Mouse (Mus musculus) spleen, postnatal 36 days (tissue): ENCODE measurements around the gene Tspan10.
"Not testable (repeated sequence)": the region's sequence is repeated elsewhere in the genome, so short reads cannot be mapped to it uniquely, and the experiment has no call there.

ENCODE experiments used
- DNase-seq, 2 experiments: peaks; one replicate each; pipeline ENCODE4 v3.0.0; 2022; ENCODE audit warnings: low spot score in 2 of 2, mixed read lengths in 1 of 2

Gene Tspan10

GRCm38 (mm10) chr11:120442344-120442743, at the start of gene Tspan10:
Gene Tspan10, plus strand, starts transcription at chr11:120442644.
- no peak for DNase-seq

- DNase-seq, result no peak
Observed at GRCm38 (mm10) chr11:120395661-120396060, 46.8 kb upstream of the Tspan10 start.

GRCm38 (mm10) chr11:120397602-120398001, 44.8 kb upstream of the Tspan10 start:
- DNase-seq, result no peak

GRCm38 (mm10) chr11:120399319-120399718, 43.1 kb upstream of the Tspan10 start:
- DNase-seq, result no peak

- no peak for DNase-seq
Observed at GRCm38 (mm10) chr11:120404814-120405213, 37.6 kb upstream of the Tspan10 start.

GRCm38 (mm10) chr11:120405867-120406266, 36.6 kb upstream of the Tspan10 start:
- peak; percentile 13 to 15 for DNase-seq

GRCm38 (mm10) chr11:120406445-120406844, 36.0 kb upstream of the Tspan10 start:
- no peak for DNase-seq

GRCm38 (mm10) chr11:120413621-120414020, 28.8 kb upstream of the Tspan10 start:
- not testable (repeated sequence) for DNase-seq

GRCm38 (mm10) chr11:120417852-120418251, 24.6 kb upstream of the Tspan10 start:
- DNase-seq, result no peak

- no peak for DNase-seq
Observed at GRCm38 (mm10) chr11:120418592-120418991, 23.9 kb upstream of the Tspan10 start.

GRCm38 (mm10) chr11:120422651-120423568, 19.5 kb upstream of the Tspan10 start:
- DNase-seq, result no peak

- peak; percentile 20 to 32 for DNase-seq
Observed at GRCm38 (mm10) chr11:120423569-120424295, 18.7 kb upstream of the Tspan10 start.

- no peak for DNase-seq
Observed at GRCm38 (mm10) chr11:120426727-120427126, 15.7 kb upstream of the Tspan10 start.

- peak; percentile 77 to 82 for DNase-seq
Observed at GRCm38 (mm10) chr11:120437152-120437856, 5.1 kb upstream of the Tspan10 start, which contains the start of gene Nploc4. Gene Nploc4, minus strand, starts transcription at chr11:120437708.

- no peak for DNase-seq
Observed at GRCm38 (mm10) chr11:120437857-120438385, 4.5 kb upstream of the Tspan10 start.

GRCm38 (mm10) chr11:120442765-120443280, 379 bp downstream of the Tspan10 start:
- no peak for DNase-seq

- no peak for DNase-seq
Observed at GRCm38 (mm10) chr11:120444106-120444505, 1.7 kb downstream of the Tspan10 start.

- no peak for DNase-seq
Observed at GRCm38 (mm10) chr11:120445475-120445874, 3.0 kb downstream of the Tspan10 start.

GRCm38 (mm10) chr11:120447179-120447578, 4.7 kb downstream of the Tspan10 start:
- no peak for DNase-seq

GRCm38 (mm10) chr11:120452246-120452645, 9.8 kb downstream of the Tspan10 start:
- no peak for DNase-seq

GRCm38 (mm10) chr11:120453306-120453705, 10.9 kb downstream of the Tspan10 start, which contains the start of gene Pde6g:
Gene Pde6g, minus strand, starts transcription at chr11:120453500.
- DNase-seq, result no peak
